Mouse (Mus musculus) kidney, postnatal 0 days (tissue): Measurements from ENCODE around the gene Nkx2-3. TPM values are rescaled to one million over a fixed set of nuclear protein-coding genes. Genes with fewer than 3 reads are reported as not detected.
A peak's percentile ranks its signal among the peaks of the same experiment; 100 is the strongest.

Experiments
- ATAC-seq: fragments of 200-750 bp; cut with Nextera tagmentation; replicated peaks from 2 replicates; pipeline ENCODE4 v1.8.0; 2017; ENCODE audit warnings: low read depth, moderate number of reproducible peaks, moderate TSS enrichment, moderate library complexity; ENCODE audit not compliant: low FRiP score
- DNase-seq: peaks from one replicate; pipeline ENCODE4 v3.0.0-alpha.2; 2016; ENCODE audit warnings: low spot score
- H3K27ac ChIP-seq: fragments of 300-500 bp; sonication (generic); 2 replicates; pipeline ENCODE4 v1.5.1; 2014; ENCODE audit warnings: mild to moderate bottlenecking
- H3K27me3 ChIP-seq: fragments of 300-500 bp; sonication (generic); 2 replicates; pipeline ENCODE4 v1.6.1; 2014; ENCODE audit warnings: low read length, mixed read lengths; ENCODE audit not compliant: insufficient read depth
- H3K36me3 ChIP-seq: fragments of 300-500 bp; sonication (generic); 2 replicates; pipeline ENCODE4 v1.6.1; 2014; ENCODE audit warnings: low read length, mixed read lengths; ENCODE audit not compliant: insufficient read depth
- H3K4me1 ChIP-seq: fragments of 300-500 bp; sonication (generic); replicated peaks from 2 replicates; pipeline ENCODE4 v1.6.1; 2014; ENCODE audit warnings: antibody characterized with exemption, low read length, mixed read lengths; ENCODE audit not compliant: insufficient read depth
- H3K4me2 ChIP-seq: fragments of 300-500 bp; sonication (generic); 2 replicates; pipeline ENCODE4 v1.6.1; 2014; ENCODE audit warnings: mild to moderate bottlenecking, low read length, moderate library complexity, mixed read lengths
- H3K4me3 ChIP-seq: fragments of 300-500 bp; sonication (generic); replicated peaks from 2 replicates; pipeline ENCODE4 v1.5.1; 2014; ENCODE audit warnings: low read depth, low read length
- H3K9ac ChIP-seq: fragments of 300-500 bp; sonication (generic); 2 replicates; pipeline ENCODE4 v1.6.1; 2014; ENCODE audit warnings: low read depth, low read length
- H3K9me3 ChIP-seq: fragments of 300-500 bp; sonication (generic); replicated peaks from 2 replicates; pipeline ENCODE4 v1.6.1; 2016; ENCODE audit warnings: low read length, inconsistent platforms, mixed read lengths
- CTCF ChIP-seq: IDR thresholded peaks from 2 replicates; pipeline ENCODE4 v1.5.1; 2016; ENCODE audit warnings: antibody characterized with exemption, low read depth, mild to moderate bottlenecking, moderate library complexity
- WGBS: fragments of 180-500 bp; shearing (Covaris S2); extraction: QIAGEN DNeasy Blood & Tissue Kit; methylation state at CpG from one replicate; pipeline ENCODE4 v1.1.7; 2014; 5-methylcytosine and 5-hydroxymethylcytosine counted together
- polyA plus RNA-seq: library from polyadenylated mRNA; unstranded; fragments of >200 nt; fragmentation: Nextera tagmentation; extraction: Ambion mirVana; gene quantifications from 2 replicates; pipeline ENCODE4 v1.2.1, GENCODE M21; 2015

Gene Nkx2-3
- polyA plus RNA-seq, 1 experiment from 2014 or later = not detected

GRCm38 (mm10) chr19:43598741-43599660, 13.1 kb upstream of the Nkx2-3 start:
- H3K27ac ChIP-seq = no peak overlapping the region

GRCm38 (mm10) chr19:43599776-43600544, 12.2 kb upstream of the Nkx2-3 start:
- H3K27ac ChIP-seq = no peak overlapping the region
- peak overlapping the region; percentile 25; the same call in 1 of the 2 replicates for H3K4me2 ChIP-seq
- H3K4me3 ChIP-seq = peak overlapping the region; percentile 11; the same call in 1 of the 2 replicates
- H3K36me3 ChIP-seq = no peaks in the 10 kb centered on the region
- H3K4me1 ChIP-seq = peaks cover 6% of the 10 kb centered on the region; the same call in 1 of the 2 replicates
- TF ChIP-seq CTCF = no peak
- peaks cover 100% of the 10 kb centered on the region for H3K27me3 ChIP-seq
- WGBS = 1% methylated on average over 27 of the region's 27 CpGs
- H3K9ac ChIP-seq = no peak overlapping the region
- DNase-seq (no peak), ATAC-seq (no peak)
- no peaks in the 10 kb centered on the region for H3K9me3 ChIP-seq

More at GRCm38 (mm10) chr19:43598741-43599660, 13.1 kb upstream of the Nkx2-3 start:
- Histone ChIP-seq H3K9me3 (no peaks in the 10 kb centered on the region), H3K27me3 (peaks cover 98% of the 10 kb centered on the region), H3K9ac (no peak overlapping the region), H3K4me3 (peak overlapping the region; percentile 11; the same call in 1 of the 2 replicates), H3K36me3 (no peaks in the 10 kb centered on the region), H3K4me2 (peak overlapping the region; percentile 25; the same call in 1 of the 2 replicates), H3K4me1 (peaks cover 6% of the 10 kb centered on the region; the same call in 1 of the 2 replicates)
- ATAC-seq (no peak), DNase-seq (no peak)
- WGBS = 4% methylated on average over 25 of the region's 25 CpGs
- no peak for TF ChIP-seq CTCF

GRCm38 (mm10) chr19:43600545-43601331, 11.4 kb upstream of the Nkx2-3 start:
- no peak for TF ChIP-seq CTCF
- peaks cover 6% of the 10 kb centered on the region; the same call in 1 of the 2 replicates for H3K4me1 ChIP-seq
- no peak overlapping the region for H3K4me3 ChIP-seq
- H3K27ac ChIP-seq = no peak overlapping the region
- H3K9me3 ChIP-seq = no peaks in the 10 kb centered on the region
- DNase-seq (no peak), ATAC-seq (peak; percentile 10; the same call in 1 of the 2 replicates)
- 3% methylated on average over 33 of the region's 33 CpGs for WGBS
- no peaks in the 10 kb centered on the region for H3K36me3 ChIP-seq
- no peak overlapping the region for H3K4me2 ChIP-seq
- H3K27me3 ChIP-seq = peaks cover 100% of the 10 kb centered on the region
- H3K9ac ChIP-seq = no peak overlapping the region

- H3K4me1 ChIP-seq = peaks cover 6% of the 10 kb centered on the region; the same call in 1 of the 2 replicates
- no peak overlapping the region for H3K4me2 ChIP-seq
Observed at GRCm38 (mm10) chr19:43601440-43601839, 10.7 kb upstream of the Nkx2-3 start.

GRCm38 (mm10) chr19:43601996-43602590, 10.0 kb upstream of the Nkx2-3 start:
- H3K36me3 ChIP-seq = no peaks in the 10 kb centered on the region
- no peak for DNase-seq
- H3K9ac ChIP-seq = no peak overlapping the region
- no peak overlapping the region for H3K4me3 ChIP-seq
- peaks cover 98% of the 10 kb centered on the region for H3K27me3 ChIP-seq
- no peak overlapping the region for H3K4me2 ChIP-seq
- no peak overlapping the region for H3K27ac ChIP-seq
- 2% methylated on average over 12 of the region's 12 CpGs for WGBS
- H3K9me3 ChIP-seq = no peaks in the 10 kb centered on the region
- TF ChIP-seq CTCF = no peak
- ATAC-seq = no peak
- H3K4me1 ChIP-seq = peaks cover 6% of the 10 kb centered on the region; the same call in 1 of the 2 replicates

More at GRCm38 (mm10) chr19:43601440-43601839, 10.7 kb upstream of the Nkx2-3 start:
- Histone ChIP-seq H3K36me3 (no peaks in the 10 kb centered on the region), H3K9me3 (no peaks in the 10 kb centered on the region), H3K9ac (no peak overlapping the region), H3K27ac (no peak overlapping the region), H3K4me3 (no peak overlapping the region), H3K27me3 (peaks cover 98% of the 10 kb centered on the region)
- WGBS = 3% methylated on average over 27 of the region's 27 CpGs
- TF ChIP-seq CTCF = no peak
- DNase-seq (no peak), ATAC-seq (no peak)
